Mouse (Mus musculus): ENCODE measurements at regions not wholly inside any gene's neighbourhood (a gene's known extent, or its start where the extent isn't known, plus 50 kb on each side); places are given as distances from the start of the nearest gene placed in this dataset.

- H3K79me2 ChIP-seq (ENCODE audit: control insufficient read depth, insufficient read depth, low read length, poor library complexity): no peaks in the 10 kb centered on the region
- no peak overlapping the region for H3K27ac ChIP-seq (ENCODE audit: control insufficient read depth, low read depth, low read length)
- no peak overlapping the region for H3K9ac ChIP-seq (ENCODE audit: control insufficient read depth, low read depth, low read length, poor library complexity, severe bottlenecking)
- TF ChIP-seq MYC (IDR thresholded peaks at IDR 0.05; ENCODE audit: low read depth, low read length): no peak
- no peak for TF ChIP-seq MYB (IDR thresholded peaks at IDR 0.05; ENCODE audit: low read depth, low read length)
- no peak for DNase-seq (ENCODE audit: low read depth, low spot score)
- no peaks in the 10 kb centered on the region for H3K4me1 ChIP-seq (ENCODE audit: control insufficient read depth in 1 of 2, insufficient read depth in 2 of 2, low read length in 2 of 2)
- no peaks in the 10 kb centered on the region for H3K9me3 ChIP-seq (replicated peaks; ENCODE audit: insufficient read depth, low read length)
- H3K27me3 ChIP-seq (ENCODE audit: control insufficient read depth in 1 of 2, insufficient read depth in 2 of 2, low read length in 2 of 2): no peaks in the 10 kb centered on the region
- no peak overlapping the region for H3K4me3 ChIP-seq (ENCODE audit: control insufficient read depth in 1 of 2, insufficient read depth in 1 of 2, low read depth in 2 of 2, low read length in 2 of 2)
- H3K36me3 ChIP-seq (ENCODE audit: control insufficient read depth in 1 of 2, insufficient read depth in 2 of 2, low read length in 2 of 2): no peaks in the 10 kb centered on the region
These were observed 261.0 kb upstream of the Mctp2 start for GRCm38 (mm10) chr7:72567378-72567777.

- no peak overlapping the region for H3K9ac ChIP-seq (ENCODE audit: control insufficient read depth, low read depth, low read length, poor library complexity, severe bottlenecking)
- TF ChIP-seq ZC3H11A (IDR thresholded peaks at IDR 0.05; ENCODE audit: low read depth, low read length): no peak
- TF ChIP-seq NELFE (IDR thresholded peaks at IDR 0.05; ENCODE audit: low read depth, low read length): no peak
- TF ChIP-seq TBP (IDR thresholded peaks at IDR 0.05; ENCODE audit: low read depth, low read length): no peak
- TF ChIP-seq ETS1 (IDR thresholded peaks at IDR 0.05; ENCODE audit: low read depth, low read length): no peak
- no peak for TF ChIP-seq MAZ (IDR thresholded peaks at IDR 0.05; ENCODE audit: low read depth, low read length)
- no peak for TF ChIP-seq GABPA (IDR thresholded peaks at IDR 0.05; ENCODE audit: low read depth, low read length)
- TF ChIP-seq ELF1 (IDR thresholded peaks at IDR 0.05; ENCODE audit: low read depth, low read length): no peak
- no peak for TF ChIP-seq MAFK (IDR thresholded peaks at IDR 0.05; ENCODE audit: borderline replicate concordance, low read depth, low read length)
- TF ChIP-seq POLR2A (IDR thresholded peaks at IDR 0.05; ENCODE audit: control insufficient read depth in 1 of 2, insufficient read depth in 1 of 2, low read depth in 1 of 2, low read length in 2 of 2, poor library complexity in 1 of 2): no peak
- TF ChIP-seq CHD1 (IDR thresholded peaks at IDR 0.05; ENCODE audit: low read depth, low read length): no peak
- TF ChIP-seq USF2 (IDR thresholded peaks at IDR 0.05; ENCODE audit: borderline replicate concordance in 1 of 2, insufficient read depth in 1 of 2, low read depth in 1 of 2, low read length in 2 of 2): no peak
- no peak for DNase-seq (ENCODE audit: low read depth, low spot score)
These were observed 262.8 kb upstream of the Mctp2 start for GRCm38 (mm10) chr7:72569177-72569576.

GRCm38 (mm10) chr7:72574316-72574715 lies 267.9 kb upstream of the Mctp2 start:
- Histone ChIP-seq H3K27ac (ENCODE audit: control insufficient read depth, low read depth, low read length) (no peak overlapping the region), H3K9ac (ENCODE audit: control insufficient read depth, low read depth, low read length, poor library complexity, severe bottlenecking) (no peak overlapping the region), H3K4me3 (ENCODE audit: control insufficient read depth in 1 of 2, insufficient read depth in 1 of 2, low read depth in 2 of 2, low read length in 2 of 2) (no peak overlapping the region), H3K4me1 (ENCODE audit: control insufficient read depth in 1 of 2, insufficient read depth in 2 of 2, low read length in 2 of 2) (no peaks in the 10 kb centered on the region), H3K9me3 (replicated peaks; ENCODE audit: insufficient read depth, low read length) (no peaks in the 10 kb centered on the region), H3K79me2 (ENCODE audit: control insufficient read depth, insufficient read depth, low read length, poor library complexity) (no peaks in the 10 kb centered on the region), H3K27me3 (ENCODE audit: control insufficient read depth in 1 of 2, insufficient read depth in 2 of 2, low read length in 2 of 2) (no peaks in the 10 kb centered on the region), H3K36me3 (ENCODE audit: control insufficient read depth in 1 of 2, insufficient read depth in 2 of 2, low read length in 2 of 2) (no peaks in the 10 kb centered on the region)
- no peak for TF ChIP-seq JUND (IDR thresholded peaks at IDR 0.05; ENCODE audit: low read depth, low read length)
- TF ChIP-seq ELF1 (IDR thresholded peaks at IDR 0.05; ENCODE audit: low read depth, low read length): no peak
- TF ChIP-seq EP300 (IDR thresholded peaks at IDR 0.05; ENCODE audit: low read depth in 1 of 2, low read length in 2 of 2): no peak
- no peak for TF ChIP-seq RCOR1 (IDR thresholded peaks at IDR 0.05; ENCODE audit: low read depth, low read length)
- TF ChIP-seq MAFK (IDR thresholded peaks at IDR 0.05; ENCODE audit: borderline replicate concordance, low read depth, low read length): no peak
- no peak for DNase-seq (ENCODE audit: low read depth, low spot score)

More at GRCm38 (mm10) chr7:72569177-72569576, 262.8 kb upstream of the Mctp2 start:
- Histone ChIP-seq H3K4me3 (ENCODE audit: control insufficient read depth in 1 of 2, insufficient read depth in 1 of 2, low read depth in 2 of 2, low read length in 2 of 2) (no peak overlapping the region), H3K4me1 (ENCODE audit: control insufficient read depth in 1 of 2, insufficient read depth in 2 of 2, low read length in 2 of 2) (no peaks in the 10 kb centered on the region), H3K9me3 (replicated peaks; ENCODE audit: insufficient read depth, low read length) (no peaks in the 10 kb centered on the region), H3K79me2 (ENCODE audit: control insufficient read depth, insufficient read depth, low read length, poor library complexity) (no peaks in the 10 kb centered on the region), H3K27ac (ENCODE audit: control insufficient read depth, low read depth, low read length) (no peak overlapping the region), H3K36me3 (ENCODE audit: control insufficient read depth in 1 of 2, insufficient read depth in 2 of 2, low read length in 2 of 2) (no peaks in the 10 kb centered on the region), H3K27me3 (ENCODE audit: control insufficient read depth in 1 of 2, insufficient read depth in 2 of 2, low read length in 2 of 2) (no peaks in the 10 kb centered on the region)

Measured in MEL (cell line).